Mouse (Mus musculus) liver, embryonic 15.5 days (tissue): ENCODE measurements around the gene Tbcd. TPM values are rescaled to one million over a fixed set of nuclear protein-coding genes. Genes with fewer than 3 reads are reported as not detected.

ENCODE experiments used
- ATAC-seq: fragments of 200-750 bp; cut with Nextera tagmentation; 2 replicates; pipeline ENCODE4 v1.8.0; 2017; ENCODE audit warnings: moderate number of reproducible peaks, mild to moderate bottlenecking, moderate library complexity; ENCODE audit not compliant: insufficient read depth
- H3K27ac ChIP-seq: fragments of 300-500 bp; sonication (generic); replicated peaks from 2 replicates; pipeline ENCODE4 v1.5.1; 2015; ENCODE audit warnings: mild to moderate bottlenecking, inconsistent platforms
- H3K27me3 ChIP-seq: fragments of 300-500 bp; sonication (generic); 2 replicates; pipeline ENCODE4 v1.6.1; 2015; ENCODE audit warnings: mild to moderate bottlenecking, inconsistent platforms
- H3K36me3 ChIP-seq: fragments of 300-500 bp; sonication (generic); replicated peaks from 2 replicates; pipeline ENCODE4 v1.6.1; 2015; ENCODE audit warnings: moderate library complexity, mild to moderate bottlenecking, inconsistent platforms
- H3K4me1 ChIP-seq: fragments of 300-500 bp; sonication (generic); replicated peaks from 2 replicates; pipeline ENCODE4 v1.6.1; 2015; ENCODE audit warnings: inconsistent platforms
- H3K4me2 ChIP-seq: fragments of 300-500 bp; sonication (generic); 2 replicates; pipeline ENCODE4 v1.6.1; 2015; ENCODE audit warnings: moderate library complexity, mild to moderate bottlenecking, inconsistent platforms
- H3K4me3 ChIP-seq: fragments of 300-500 bp; sonication (generic); replicated peaks from 2 replicates; pipeline ENCODE4 v1.5.1; 2015; ENCODE audit warnings: mild to moderate bottlenecking, inconsistent platforms
- H3K9ac ChIP-seq: fragments of 300-500 bp; sonication (generic); 2 replicates; pipeline ENCODE4 v1.6.1; 2015; ENCODE audit warnings: moderate library complexity, mild to moderate bottlenecking, inconsistent platforms
- H3K9me3 ChIP-seq: fragments of 300-500 bp; sonication (generic); replicated peaks from 2 replicates; pipeline ENCODE4 v1.6.1; 2016; ENCODE audit warnings: inconsistent platforms
- WGBS: fragments of 180-500 bp; shearing (Covaris S2); methylation state at CpG from one replicate; pipeline ENCODE4 v1.1.7; 2015; ENCODE audit warnings: mixed read lengths; ENCODE audit not compliant: insufficient replicate concordance; 5-methylcytosine and 5-hydroxymethylcytosine counted together
- polyA plus RNA-seq: library from polyadenylated mRNA; unstranded; fragments of >200 nt; fragmentation: Nextera tagmentation; extraction: Ambion mirVana; gene quantifications from 2 replicates; pipeline ENCODE4 v1.2.1, GENCODE M21; 2015

Tbcd gene
- polyA plus RNA-seq, 1 experiment from 2014 or later = 20.2 TPM

- Histone ChIP-seq H3K4me3 (no peak overlapping the region), H3K9me3 (no peaks in the 10 kb centered on the region), H3K4me1 (0 out of 2 replicates have a peak, but pooled peaks cover 16% of the 10 kb centered on the region), H3K27me3 (no peaks in the 10 kb centered on the region), H3K36me3 (peaks cover 66% of the 10 kb centered on the region), H3K4me2 (no peak overlapping the region), H3K9ac (no peak overlapping the region), H3K27ac (no peak overlapping the region)
- ATAC-seq = no peak
- 76% methylated on average over 15 of the region's 15 CpGs for WGBS
These were observed 27.9 kb downstream of the Tbcd start for GRCm38 (mm10) chr11:121479476-121480203.

DNA sequence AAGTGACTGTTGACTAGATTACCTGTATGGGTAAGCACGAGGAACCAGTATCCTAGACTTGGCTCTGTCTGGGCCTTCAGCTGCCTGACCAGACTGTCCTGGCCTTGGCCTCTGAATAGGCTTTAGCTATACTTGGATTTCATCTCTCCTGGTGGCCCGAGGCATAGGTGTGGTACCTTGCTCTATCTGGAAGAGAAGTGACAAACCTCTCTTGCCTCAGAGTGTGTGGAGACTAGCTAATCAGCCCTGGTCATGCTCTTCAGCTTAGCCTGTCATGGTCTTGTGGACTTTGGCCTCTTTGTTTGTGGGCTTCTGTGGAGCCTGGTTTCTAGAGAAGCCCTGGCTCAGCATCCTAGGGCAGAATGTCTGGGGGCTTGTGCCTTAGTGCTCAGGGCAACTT, 29.4 kb downstream of the Tbcd start:
- Histone ChIP-seq H3K9me3 (no peaks in the 10 kb centered on the region), H3K4me2 (no peak overlapping the region), H3K36me3 (peaks cover 57% of the 10 kb centered on the region), H3K4me3 (no peak overlapping the region), H3K4me1 (peaks cover 13% of the 10 kb centered on the region; the same call in 1 of the 2 replicates), H3K27me3 (no peaks in the 10 kb centered on the region), H3K9ac (no peak overlapping the region), H3K27ac (no peak overlapping the region)
- ATAC-seq = peak; percentile 32; the same call in 1 of the 2 replicates
- WGBS = 71% methylated on average over 2 of the region's 2 CpGs

- no peak for ATAC-seq
- WGBS = 48% methylated on average over 9 of the region's 9 CpGs
- H3K4me3 ChIP-seq = no peak overlapping the region
- no peaks in the 10 kb centered on the region for H3K9me3 ChIP-seq
- H3K9ac ChIP-seq = no peak overlapping the region
- no peaks in the 10 kb centered on the region for H3K27me3 ChIP-seq
- H3K27ac ChIP-seq = no peak overlapping the region
- H3K36me3 ChIP-seq = peaks cover 20% of the 10 kb centered on the region
- H3K4me1 ChIP-seq = peaks cover 19% of the 10 kb centered on the region
- H3K4me2 ChIP-seq = no peak overlapping the region
These were observed 34.1 kb downstream of the Tbcd start for GRCm38 (mm10) chr11:121485882-121486281.

DNA sequence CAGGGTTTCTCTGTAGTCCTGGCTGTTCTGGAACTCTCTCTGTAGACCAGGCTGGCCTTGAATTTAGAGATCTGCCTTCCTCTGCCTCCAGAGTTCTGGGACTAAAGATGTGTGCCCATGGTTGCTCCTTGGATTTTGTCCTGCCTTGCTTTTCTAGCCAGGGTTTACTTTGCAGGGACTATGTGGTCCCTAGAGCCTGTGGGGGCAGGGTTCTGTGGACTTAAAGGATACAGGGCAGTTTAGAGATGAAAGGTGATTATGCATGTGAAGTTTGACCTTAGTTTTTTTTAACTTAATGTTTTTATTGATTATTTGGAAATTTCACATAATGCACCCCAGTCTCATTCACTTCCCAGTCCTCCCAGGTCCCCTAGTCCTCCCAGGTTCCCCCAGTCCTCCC, 38.9 kb downstream of the Tbcd start:
- H3K36me3 ChIP-seq = peaks cover 32% of the 10 kb centered on the region
- no peaks in the 10 kb centered on the region for H3K27me3 ChIP-seq
- H3K4me2 ChIP-seq = no peak overlapping the region
- H3K9me3 ChIP-seq = no peaks in the 10 kb centered on the region
- 0 out of 2 replicates have a peak overlapping the region, but pooled peaks have one; percentile 14 for H3K27ac ChIP-seq
- ATAC-seq = 0 out of 2 replicates have a peak, but pooled peaks have one; percentile 27
- H3K9ac ChIP-seq = no peak overlapping the region
- H3K4me3 ChIP-seq = no peak overlapping the region
- H3K4me1 ChIP-seq = peaks cover 10% of the 10 kb centered on the region

GRCm38 (mm10) chr11:121500595-121500994, 48.8 kb downstream of the Tbcd start:
- Histone ChIP-seq H3K9ac (no peak overlapping the region), H3K9me3 (no peaks in the 10 kb centered on the region), H3K4me2 (no peak overlapping the region), H3K27ac (peak overlapping the region; percentile 48; the same call in 1 of the 2 replicates), H3K27me3 (no peaks in the 10 kb centered on the region), H3K4me3 (no peak overlapping the region), H3K36me3 (peaks cover 89% of the 10 kb centered on the region), H3K4me1 (peaks cover 15% of the 10 kb centered on the region)
- ATAC-seq = no peak

DNA sequence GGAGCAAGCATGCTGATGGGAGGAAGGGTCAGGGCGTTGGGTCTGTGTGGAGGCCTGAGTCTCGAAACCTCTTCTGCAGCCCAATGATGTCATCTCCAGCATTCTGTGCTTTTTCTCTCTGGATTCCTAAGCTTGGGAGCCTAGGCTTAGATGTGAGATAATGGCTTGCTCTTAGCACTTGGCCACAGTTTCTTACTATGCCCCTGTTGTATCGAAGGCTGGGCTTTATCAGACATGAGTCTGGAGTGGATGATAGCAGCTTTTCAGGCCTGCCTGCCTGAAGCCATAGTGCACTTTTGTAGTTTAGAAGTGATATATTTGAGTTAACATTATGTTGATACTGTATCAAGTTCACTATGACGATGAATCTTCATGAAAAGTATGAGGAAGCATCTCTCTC, 49.8 kb downstream of the Tbcd start:
- no peak overlapping the region for H3K9ac ChIP-seq
- no peak overlapping the region for H3K4me2 ChIP-seq
- peaks cover 15% of the 10 kb centered on the region for H3K4me1 ChIP-seq
- no peak for ATAC-seq
- H3K36me3 ChIP-seq = peaks cover 89% of the 10 kb centered on the region
- H3K27me3 ChIP-seq = no peaks in the 10 kb centered on the region
- no peak overlapping the region for H3K27ac ChIP-seq
- H3K4me3 ChIP-seq = no peak overlapping the region
- 60% methylated on average over 4 of the region's 4 CpGs for WGBS
- H3K9me3 ChIP-seq = no peaks in the 10 kb centered on the region

GRCm38 (mm10) chr11:121502000-121502860, 50.5 kb downstream of the Tbcd start:
- H3K27me3 ChIP-seq = no peaks in the 10 kb centered on the region
- no peak for ATAC-seq
- H3K27ac ChIP-seq = no peak overlapping the region
- H3K36me3 ChIP-seq = peaks cover 82% of the 10 kb centered on the region
- peaks cover 15% of the 10 kb centered on the region for H3K4me1 ChIP-seq
- H3K9me3 ChIP-seq = no peaks in the 10 kb centered on the region
- no peak overlapping the region for H3K4me2 ChIP-seq
- no peak overlapping the region for H3K9ac ChIP-seq
- H3K4me3 ChIP-seq = no peak overlapping the region
- WGBS = 72% methylated on average over 4 of the region's 4 CpGs

- H3K36me3 ChIP-seq = peaks cover 40% of the 10 kb centered on the region
- no peak overlapping the region for H3K4me2 ChIP-seq
- no peaks in the 10 kb centered on the region for H3K9me3 ChIP-seq
- no peak for ATAC-seq
- no peak overlapping the region for H3K4me3 ChIP-seq
- no peaks in the 10 kb centered on the region for H3K27me3 ChIP-seq
- WGBS = 53% methylated on average over 4 of the region's 4 CpGs
- H3K4me1 ChIP-seq = 0 out of 2 replicates have a peak, but pooled peaks cover 3% of the 10 kb centered on the region
- H3K9ac ChIP-seq = no peak overlapping the region
- no peak overlapping the region for H3K27ac ChIP-seq
These were observed 56.7 kb downstream of the Tbcd start for GRCm38 (mm10) chr11:121508478-121508877.

GRCm38 (mm10) chr11:121510512-121511246, 58.9 kb downstream of the Tbcd start:
- WGBS = 69% methylated on average over 9 of the region's 9 CpGs
- Histone ChIP-seq H3K27me3 (no peaks in the 10 kb centered on the region), H3K36me3 (peaks cover 27% of the 10 kb centered on the region), H3K27ac (peak overlapping the region; percentile 42; the same call in 1 of the 2 replicates), H3K4me1 (0 out of 2 replicates have a peak, but pooled peaks cover 3% of the 10 kb centered on the region), H3K9ac (no peak overlapping the region), H3K4me3 (no peak overlapping the region), H3K9me3 (no peaks in the 10 kb centered on the region), H3K4me2 (no peak overlapping the region)
- ATAC-seq = no peak

GRCm38 (mm10) chr11:121512896-121513572, 61.3 kb downstream of the Tbcd start:
- Histone ChIP-seq H3K27ac (no peak overlapping the region), H3K9ac (no peak overlapping the region), H3K4me2 (no peak overlapping the region), H3K36me3 (peaks cover 21% of the 10 kb centered on the region; the same call in 1 of the 2 replicates), H3K9me3 (no peaks in the 10 kb centered on the region), H3K27me3 (no peaks in the 10 kb centered on the region), H3K4me1 (peaks cover 16% of the 10 kb centered on the region; the same call in 1 of the 2 replicates), H3K4me3 (no peak overlapping the region)
- no peak for ATAC-seq
- WGBS = 88% methylated on average over 8 of the region's 8 CpGs
